24 mouse cellular contexts compared by ENCODE assay signal in genomic region chr17:3547725-3548124, GRCm38 (mm10). TPM values are rescaled to one million over a fixed set of nuclear protein-coding genes. Genes with fewer than 3 reads are reported as not detected.
DNase-seq lines count a peak whose midpoint lies in the region; ATAC-seq and TF ChIP-seq lines count a peak whose summit lies in the region.
"Had no signal": no experiment of that assay in that cellular context is flagged by ENCODE, and none has a peak within 500 bp of the region (broad histone marks: within the 10 kb centered on the region; RNA-seq: fewer than 3 reads in every experiment).

No protein-coding gene starts in this region.

- ATAC-seq in forebrain, embryonic 13.5 days: 0 out of 2 replicates have a peak, but pooled peaks have one; percentile 21
- ATAC-seq in forebrain, embryonic 14.5 days: peak; percentile 50; the same call in 1 of the 2 replicates
- ATAC-seq in forebrain, embryonic 11.5 days (replicated peaks; ENCODE audit: low FRiP score): no peak
- ATAC-seq: activated CD4-positive, CD25-positive, alpha-beta regulatory T cell, adult 4 months; CD4-positive, CD25-positive, alpha-beta regulatory T cell, adult 4 months; Patski had no signal

- no peak overlapping the region for H3K4me2 ChIP-seq in forebrain, embryonic 13.5 days
- no peak overlapping the region for H3K4me2 ChIP-seq in forebrain, embryonic 14.5 days (ENCODE audit: low read length)
- H3K4me2 ChIP-seq in forebrain, embryonic 11.5 days (ENCODE audit: low read depth, low read length, severe bottlenecking): no peak overlapping the region

- no peak for TF ChIP-seq CTCF in brain, embryonic 14.5 days (IDR thresholded peaks at IDR 0.05; ENCODE audit: borderline replicate concordance, extremely low read depth, insufficient read depth, insufficient read length)

- no peaks in the 10 kb centered on the region for H3K27me3 ChIP-seq in forebrain, embryonic 13.5 days
- no peaks in the 10 kb centered on the region for H3K27me3 ChIP-seq in forebrain, embryonic 10.5 days (ENCODE audit: poor library complexity, severe bottlenecking)
- H3K27me3 ChIP-seq in forebrain, embryonic 14.5 days (replicated peaks; ENCODE audit: control insufficient read depth, insufficient read depth, low read length): no peaks in the 10 kb centered on the region
- H3K27me3 ChIP-seq in forebrain, embryonic 11.5 days (ENCODE audit: control insufficient read depth, insufficient read depth, low read length): no peaks in the 10 kb centered on the region
- H3K27me3 ChIP-seq: CH12.LX, Patski had no signal

- H3K27ac ChIP-seq in forebrain, embryonic 13.5 days: no peak overlapping the region
- no peak overlapping the region for H3K27ac ChIP-seq in forebrain, embryonic 10.5 days
- H3K27ac ChIP-seq in forebrain, embryonic 14.5 days (ENCODE audit: low read depth, low read length): no peak overlapping the region
- no peak overlapping the region for H3K27ac ChIP-seq in forebrain, embryonic 11.5 days (ENCODE audit: low read depth, low read length)

- WGBS in forebrain, embryonic 13.5 days: 35% methylated on average over 7 of the region's 7 CpGs
- 78% methylated on average over 7 of the region's 7 CpGs for WGBS in forebrain, embryonic 10.5 days
- WGBS in forebrain, embryonic 14.5 days: 21% methylated on average over 7 of the region's 7 CpGs
- WGBS in forebrain, embryonic 11.5 days: 72% methylated on average over 7 of the region's 7 CpGs

- H3K36me3 ChIP-seq in forebrain, embryonic 13.5 days (ENCODE audit: poor library complexity, severe bottlenecking): peaks cover 14% of the 10 kb centered on the region; the same call in 1 of the 2 replicates
- H3K36me3 ChIP-seq in forebrain, embryonic 10.5 days (replicated peaks): peaks cover 8% of the 10 kb centered on the region
- no peaks in the 10 kb centered on the region for H3K36me3 ChIP-seq in forebrain, embryonic 14.5 days (ENCODE audit: control insufficient read depth, insufficient read depth, low read length)
- H3K36me3 ChIP-seq in forebrain, embryonic 11.5 days (ENCODE audit: control insufficient read depth, insufficient read depth, low read length): no peaks in the 10 kb centered on the region

- H3K9me3 ChIP-seq in forebrain, embryonic 13.5 days (replicated peaks): no peaks in the 10 kb centered on the region
- H3K9me3 ChIP-seq in forebrain, embryonic 10.5 days: no peaks in the 10 kb centered on the region
- no peaks in the 10 kb centered on the region for H3K9me3 ChIP-seq in forebrain, embryonic 14.5 days (replicated peaks; ENCODE audit: control insufficient read depth, low read length)
- H3K9me3 ChIP-seq in forebrain, embryonic 11.5 days (ENCODE audit: control insufficient read depth, low read length): no peaks in the 10 kb centered on the region
- H3K9me3 ChIP-seq: G1E had no signal

- intact Hi-C loops in left cerebral cortex, postnatal 4 days (cut with DNase I): no loop called here

- no peak for DNase-seq in forebrain, embryonic 10.5 days (ENCODE audit: extremely low spot score, low spot score)
- peak; percentile 54 for DNase-seq in forebrain, embryonic 14.5 days (ENCODE audit: low spot score)
- no peak for DNase-seq in forebrain, embryonic 11.5 days (ENCODE audit: low spot score)
- DNase-seq in left cerebral cortex, postnatal 4 days: peak; percentile 19
- DNase-seq in left cerebral cortex, adult 9 months (ENCODE audit: low spot score in 2 of 2): no peak
- peak; percentile 70 for DNase-seq in brain, embryonic 14.5 days (ENCODE audit: low read depth)
- no peak for DNase-seq in lung, postnatal 4 days
- DNase-seq: adrenal gland, adult 2 months; adrenal gland, adult 8-10 months; adrenal gland, postnatal 10 days; adrenal gland, postnatal 14 days; adrenal gland, postnatal 25 days; adrenal gland, postnatal 36 days; B cell, adult 2 months; cerebellum, adult 11 months; cerebellum, adult 11-12 months; cerebellum, adult 18-20 months had no signal

- peaks cover 5% of the 10 kb centered on the region; the same call in 1 of the 2 replicates for H3K4me1 ChIP-seq in forebrain, embryonic 13.5 days
- H3K4me1 ChIP-seq in forebrain, embryonic 10.5 days: no peaks in the 10 kb centered on the region
- peaks cover 3% of the 10 kb centered on the region; the same call in 1 of the 2 replicates for H3K4me1 ChIP-seq in forebrain, embryonic 14.5 days (ENCODE audit: control insufficient read depth, insufficient read depth, low read length)
- H3K4me1 ChIP-seq in forebrain, embryonic 11.5 days (replicated peaks; ENCODE audit: control insufficient read depth, insufficient read depth, low read length): no peaks in the 10 kb centered on the region

- no peak overlapping the region for H3K9ac ChIP-seq in forebrain, embryonic 13.5 days
- no peak overlapping the region for H3K9ac ChIP-seq in forebrain, embryonic 14.5 days (ENCODE audit: low read length)
- H3K9ac ChIP-seq in forebrain, embryonic 11.5 days (ENCODE audit: low read length): no peak overlapping the region

- TF ChIP-seq POLR2A in brain, embryonic 14.5 days (IDR thresholded peaks at IDR 0.05; ENCODE audit: borderline replicate concordance, extremely low read depth, insufficient read depth, insufficient read length, poor library complexity, severe bottlenecking): no peak

- H3K4me3 ChIP-seq in forebrain, embryonic 13.5 days: no peak overlapping the region
- H3K4me3 ChIP-seq in forebrain, embryonic 10.5 days: no peak overlapping the region
- no peak overlapping the region for H3K4me3 ChIP-seq in forebrain, embryonic 14.5 days (ENCODE audit: low read depth, low read length)
- H3K4me3 ChIP-seq in forebrain, embryonic 11.5 days (ENCODE audit: low read depth, low read length): no peak overlapping the region

RNA-seq across cellular contexts. Expression of gene Tfb1m, which starts 9.9 kb away (rescaled TPM):
- polyA plus RNA-seq in forebrain, embryonic 13.5 days (2015; fragmentation: Nextera tagmentation; extraction: Ambion mirVana): 16.0 and 17.8 TPM in 2 replicates
- 23.5 and 27.2 TPM in 2 replicates for polyA plus RNA-seq in forebrain, embryonic 10.5 days (2016; fragmentation: Nextera tagmentation; extraction: Ambion mirVana)
- polyA plus RNA-seq in forebrain, embryonic 14.5 days (2014; fragmentation: Nextera tagmentation; extraction: Ambion mirVana): 14.7 and 16.0 TPM in 2 replicates
- 19.9 and 21.1 TPM in 2 replicates for polyA plus RNA-seq in forebrain, embryonic 11.5 days (2014; fragmentation: Nextera tagmentation; extraction: Ambion mirVana)
- total RNA-seq in left cerebral cortex, postnatal 4 days (2021): 1 to 10 TPM; 4.8 to 5.2 TPM
- 9.5 and 12.6 TPM in 2 replicates for polyA plus RNA-seq in brain, embryonic 14.5 days (2012; rRNA removed)

RNA-seq across cellular contexts. Expression of gene Cldn20, which starts 15.4 kb away (rescaled TPM):
- 0.67 and 0.72 TPM in 2 replicates for polyA plus RNA-seq in forebrain, embryonic 13.5 days (2015; fragmentation: Nextera tagmentation; extraction: Ambion mirVana)
- polyA plus RNA-seq in forebrain, embryonic 10.5 days (2016; fragmentation: Nextera tagmentation; extraction: Ambion mirVana): not detected in 2 replicates
- polyA plus RNA-seq in forebrain, embryonic 14.5 days (2014; fragmentation: Nextera tagmentation; extraction: Ambion mirVana): 0.84 and 0.94 TPM in 2 replicates
- not detected in 2 replicates for polyA plus RNA-seq in forebrain, embryonic 11.5 days (2014; fragmentation: Nextera tagmentation; extraction: Ambion mirVana)
- total RNA-seq in left cerebral cortex, postnatal 4 days (2021): 1 to 10 TPM; 4.0 to 4.1 TPM
- 0.57 and 1.8 TPM in 2 replicates for polyA plus RNA-seq in brain, embryonic 14.5 days (2012; rRNA removed)
- total RNA-seq: adrenal gland, adult 18-20 months; adrenal gland, postnatal 10 days; adrenal gland, postnatal 14 days; CH12.LX; G1E had no signal
- polyA plus RNA-seq: activated CD4-positive, CD25-positive, alpha-beta regulatory T cell, adult 4 months; adrenal gland, adult 2 months; CD4-positive, CD25-positive, alpha-beta regulatory T cell, adult 4 months; G1E had no signal

Comparison
In these comparisons a context has a peak if more than half of its experiments do, and no peak if none do; other contexts are left out.
1. DNase-seq: peak in forebrain, embryonic 14.5 days (single experiment), left cerebral cortex, postnatal 4 days (single experiment) and brain, embryonic 14.5 days (single experiment); none in forebrain, embryonic 10.5 days (single experiment), forebrain, embryonic 11.5 days (single experiment), left cerebral cortex, adult 9 months (0 of 2) and lung, postnatal 4 days (0 of 2).